In the genomic region with DNA sequence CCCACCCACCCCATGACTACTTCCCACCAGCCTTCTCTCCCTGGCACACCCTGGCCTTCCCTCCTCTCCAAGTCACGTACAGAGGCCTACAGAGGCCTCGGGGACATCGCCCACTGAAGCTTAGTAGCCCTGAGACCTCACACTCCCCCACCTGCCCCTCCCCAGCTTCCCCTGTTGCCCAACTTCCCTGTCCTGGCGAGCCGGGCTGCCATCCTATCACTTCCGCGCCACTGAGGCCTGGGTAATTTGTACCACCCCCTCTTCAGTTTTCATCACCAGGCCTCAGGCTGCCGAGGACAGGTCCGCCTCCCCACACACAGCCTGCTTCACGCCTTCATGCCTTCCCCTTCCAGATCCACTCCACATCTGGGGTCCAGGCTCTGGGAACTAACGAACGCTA, we compare ENCODE assay signal across 24 mouse cellular contexts. TPM values are rescaled to one million over a fixed set of nuclear protein-coding genes. Genes with fewer than 3 reads are reported as not detected.
DNase-seq lines count a peak whose midpoint lies in the region; ATAC-seq and TF ChIP-seq lines count a peak whose summit lies in the region.
"Had no signal": no experiment of that assay in that cellular context is flagged by ENCODE, and none has a peak within 500 bp of the region (broad histone marks: within the 10 kb centered on the region; RNA-seq: fewer than 3 reads in every experiment).

No protein-coding gene starts in this region.

- WGBS in lung, postnatal 0 days: 87% methylated on average over 12 of the region's 12 CpGs
- 77% methylated on average over 12 of the region's 12 CpGs for WGBS in cerebellum, adult 2 months

- H3K36me3 ChIP-seq in lung, postnatal 0 days (ENCODE audit: insufficient read depth, low read length): no peaks in the 10 kb centered on the region
- H3K36me3 ChIP-seq: embryonic facial prominence, embryonic 10.5 days; heart, embryonic 12.5 days; hindbrain, embryonic 10.5 days; intestine, embryonic 15.5 days had no signal

- TF ChIP-seq EP300 in lung, postnatal 0 days (IDR thresholded peaks at IDR 0.05): no peak

- no peak for DNase-seq in lung, postnatal 0 days (ENCODE audit: low spot score)
- no peak for DNase-seq in lung, postnatal 14 days
- peak; percentile 19 for DNase-seq in ZHBTc4 (ENCODE audit: low read depth, low spot score)
- DNase-seq in cerebellum, adult 2 months: no peak
- no peak for DNase-seq in adrenal gland, postnatal 14 days
- DNase-seq: adrenal gland, adult 2 months; adrenal gland, postnatal 36 days; B cell, adult 2 months; cerebellum, adult 11 months; cerebellum, adult 9-11 months; cerebellum, postnatal 36 days; forebrain, postnatal 0 days; gastrocnemius, postnatal 10 days; heart, adult 2 months had no signal

- TF ChIP-seq POLR2A in cerebellum, adult 2 months (IDR thresholded peaks at IDR 0.05; ENCODE audit: borderline replicate concordance, insufficient read depth, low read length): no peak

- no peak overlapping the region for H3K4me2 ChIP-seq in lung, postnatal 0 days (replicated peaks; ENCODE audit: low read depth, low read length)
- H3K4me2 ChIP-seq: forebrain, embryonic 13.5 days; heart, embryonic 12.5 days; hindbrain, embryonic 14.5 days; intestine, embryonic 15.5 days had no signal

- H3K27ac ChIP-seq in lung, postnatal 0 days (ENCODE audit: low read length): no peak overlapping the region
- no peak overlapping the region for H3K27ac ChIP-seq in cerebellum, adult 2 months (ENCODE audit: insufficient read depth, low read length)
- H3K27ac ChIP-seq: embryonic facial prominence, embryonic 10.5 days; forebrain, embryonic 13.5 days; heart, adult 2 months; hindbrain, embryonic 10.5 days; hindbrain, embryonic 14.5 days; intestine, embryonic 15.5 days had no signal

- H3K4me3 ChIP-seq in lung, postnatal 0 days (ENCODE audit: low read depth, low read length): no peak overlapping the region
- no peak overlapping the region for H3K4me3 ChIP-seq in cerebellum, adult 2 months (replicated peaks; ENCODE audit: insufficient read depth, low read depth, low read length)
- H3K4me3 ChIP-seq: embryonic facial prominence, embryonic 10.5 days; forebrain, embryonic 13.5 days; heart, adult 2 months; heart, embryonic 12.5 days; hindbrain, embryonic 10.5 days; intestine, embryonic 15.5 days had no signal

- peak; percentile 25; the same call in 1 of the 2 replicates for ATAC-seq in lung, postnatal 0 days
- ATAC-seq in granulocyte monocyte progenitor cell, adult 5-6 weeks (replicated peaks; ENCODE audit: poor library complexity, severe bottlenecking): peak; percentile 95
- peak; percentile 57; the same call in 1 of the 2 replicates for ATAC-seq in neutrophil, adult 5-6 weeks (ENCODE audit: extremely low read depth, insufficient number of reproducible peaks, low FRiP score, poor library complexity, severe bottlenecking)
- ATAC-seq: activated CD4-positive, CD25-positive, alpha-beta regulatory T cell, adult 4 months; CD4-positive, CD25-positive, alpha-beta regulatory T cell, adult 4 months; forebrain, embryonic 13.5 days; forebrain, postnatal 0 days; intestine, embryonic 15.5 days had no signal

- no peaks in the 10 kb centered on the region for H3K9me3 ChIP-seq in lung, postnatal 0 days (ENCODE audit: low read length)
- H3K9me3 ChIP-seq: embryonic facial prominence, embryonic 10.5 days; forebrain, embryonic 13.5 days; heart, embryonic 12.5 days; hindbrain, embryonic 10.5 days; intestine, embryonic 15.5 days had no signal

- H3K4me1 ChIP-seq in lung, postnatal 0 days (ENCODE audit: insufficient read depth, low read depth, low read length): no peaks in the 10 kb centered on the region
- H3K4me1 ChIP-seq in cerebellum, adult 2 months (ENCODE audit: control insufficient read depth, insufficient read depth, low read length): no peaks in the 10 kb centered on the region

- no peak overlapping the region for H3K9ac ChIP-seq in lung, postnatal 0 days (replicated peaks; ENCODE audit: low read depth)
- H3K9ac ChIP-seq: forebrain, embryonic 13.5 days; forebrain, postnatal 0 days; heart, embryonic 12.5 days; hindbrain, embryonic 14.5 days; intestine, embryonic 15.5 days had no signal

- no peak for TF ChIP-seq CTCF in lung, postnatal 0 days (IDR thresholded peaks at IDR 0.05)
- TF ChIP-seq CTCF in cerebellum, adult 2 months (IDR thresholded peaks at IDR 0.05; ENCODE audit: borderline replicate concordance, insufficient read depth, low read depth, low read length): no peak

- H3K27me3 ChIP-seq in lung, postnatal 0 days (replicated peaks; ENCODE audit: insufficient read depth, low read length): no peaks in the 10 kb centered on the region
- H3K27me3 ChIP-seq in cerebellum, adult 2 months (ENCODE audit: control insufficient read depth, insufficient read depth, low read length): 0 out of 2 replicates have a peak, but pooled peaks cover 1% of the 10 kb centered on the region
- H3K27me3 ChIP-seq: forebrain, embryonic 13.5 days; heart, embryonic 12.5 days had no signal

RNA-seq across cellular contexts. Expression of a gene that starts 20.8 kb away (rescaled TPM):
- polyA plus RNA-seq in lung, postnatal 0 days (2015; fragmentation: Nextera tagmentation; extraction: Ambion mirVana): 393 and 397 TPM in 2 replicates
- total RNA-seq in granulocyte monocyte progenitor cell, adult 5-6 weeks (2014; fragmentation: Nextera tagmentation): 189 and 198 TPM in 2 replicates
- 144 and 173 TPM in 2 replicates for total RNA-seq in granulocyte monocyte progenitor cell, adult 5-6 weeks (2017)
- 41.0 and 42.2 TPM in 2 replicates for total RNA-seq in neutrophil, adult 5-6 weeks (2017)
- 254 and 260 TPM in 2 replicates for polyA plus RNA-seq in cerebellum, adult 2 months (2012; rRNA removed)
- 161 and 178 TPM in 2 replicates for total RNA-seq in adrenal gland, postnatal 14 days (2021)

RNA-seq across cellular contexts. Expression of a gene that starts 55.2 kb away (rescaled TPM):
- 9.4 and 10.7 TPM in 2 replicates for polyA plus RNA-seq in lung, postnatal 0 days (2015; fragmentation: Nextera tagmentation; extraction: Ambion mirVana)
- total RNA-seq in granulocyte monocyte progenitor cell, adult 5-6 weeks (2014; fragmentation: Nextera tagmentation): 0.38 and 2.4 TPM in 2 replicates
- total RNA-seq in granulocyte monocyte progenitor cell, adult 5-6 weeks (2017): 0.82 and 1.2 TPM in 2 replicates
- 10.2 and 16.6 TPM in 2 replicates for total RNA-seq in neutrophil, adult 5-6 weeks (2017)
- polyA plus RNA-seq in cerebellum, adult 2 months (2012; rRNA removed): 27.9 and 28.2 TPM in 2 replicates
- 10.0 and 11.2 TPM in 2 replicates for total RNA-seq in adrenal gland, postnatal 14 days (2021)

Comparison
In these comparisons a context has a peak if more than half of its experiments do, and no peak if none do; other contexts are left out.
1. ATAC-seq: peak in every context shown above with its lines; median percentile 95 in granulocyte monocyte progenitor cell, adult 5-6 weeks; 57 in neutrophil, adult 5-6 weeks; 25 in lung, postnatal 0 days.